Mouse (Mus musculus): ENCODE measurements at regions not wholly inside any gene's neighbourhood (a gene's known extent, or its start where the extent isn't known, plus 50 kb on each side); places are given as distances from the start of the nearest gene placed in this dataset.

- no peak for DNase-seq
- intact Hi-C loops (cut with DNase I) = no loop called here
These were observed 111.3 kb upstream of the Gsc start for GRCm38 (mm10) chr12:104584408-104584807.

DNA sequence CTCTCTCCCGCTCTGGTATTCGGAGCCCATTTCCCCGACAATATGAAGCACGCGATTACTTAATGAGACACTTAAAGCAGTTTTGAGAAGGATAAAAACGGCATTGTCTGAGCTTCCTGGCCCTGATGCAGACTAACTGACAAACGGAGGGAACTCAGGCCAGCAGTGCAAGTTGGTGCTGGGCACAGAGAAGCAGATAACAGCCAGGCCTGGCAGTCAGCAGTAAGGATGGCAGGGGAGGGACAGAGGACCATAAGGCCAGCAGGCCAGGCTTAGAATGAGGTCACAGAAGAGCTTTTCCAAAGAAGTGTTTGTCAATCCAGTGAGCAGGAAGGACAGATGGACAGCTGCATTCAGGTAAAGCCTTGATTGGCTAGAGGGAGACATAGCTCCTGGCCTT, 107.7 kb upstream of the Gsc start:
- intact Hi-C loops (cut with DNase I) = no loop called here
- no peak for DNase-seq

- intact Hi-C loops (cut with DNase I) = no loop called here
These were observed 94.5 kb upstream of the Gsc start for GRCm38 (mm10) chr12:104567622-104568021.

DNA sequence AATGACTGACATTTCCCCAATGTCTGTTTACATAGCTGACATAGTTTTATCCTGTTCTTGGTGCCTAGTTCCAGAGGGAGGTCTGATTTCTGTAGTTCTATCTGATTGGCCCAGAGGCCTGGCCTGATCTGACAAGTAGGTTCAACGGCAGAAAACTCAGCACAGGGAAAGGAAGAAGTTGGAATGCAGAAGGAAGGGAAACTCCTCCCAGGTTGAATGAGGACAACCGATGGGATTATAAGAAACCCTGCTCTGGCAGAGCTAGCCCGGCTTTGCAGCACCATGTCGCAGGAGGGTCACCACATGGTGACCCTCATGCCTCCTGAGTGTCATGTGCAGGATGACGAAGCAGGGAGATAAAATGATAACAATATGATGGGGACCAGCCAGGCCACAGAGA, 89.8 kb upstream of the Gsc start:
- intact Hi-C loops (cut with DNase I) = no loop called here

More at GRCm38 (mm10) chr12:104567622-104568021, 94.5 kb upstream of the Gsc start:
- no peak for DNase-seq

GRCm38 (mm10) chr12:104560934-104561565, 87.9 kb upstream of the Gsc start:
- DNase-seq = peak; percentile 13 to 34
- intact Hi-C loops (cut with DNase I) = no loop called here

More for the DNA sequence above, 89.8 kb upstream of the Gsc start:
- DNase-seq = no peak

- peak; percentile 69 to 81 for DNase-seq
- intact Hi-C loops (cut with DNase I) = loop anchor here (5.0 kb wide), 1 partner anchor 65 kb away; no protein-coding TSS in a partner anchor
These were observed 84.6 kb upstream of the Gsc start for GRCm38 (mm10) chr12:104557761-104558160.

GRCm38 (mm10) chr12:104557307-104557706, 84.2 kb upstream of the Gsc start:
- DNase-seq = no peak
- intact Hi-C loops (cut with DNase I) = loop anchor here (5.0 kb wide), 1 partner anchor 65 kb away; no protein-coding TSS in a partner anchor

- DNase-seq = no peak
- intact Hi-C loops (cut with DNase I) = no loop called here
These were observed 75.5 kb upstream of the Gsc start for GRCm38 (mm10) chr12:104548586-104548985.

DNA sequence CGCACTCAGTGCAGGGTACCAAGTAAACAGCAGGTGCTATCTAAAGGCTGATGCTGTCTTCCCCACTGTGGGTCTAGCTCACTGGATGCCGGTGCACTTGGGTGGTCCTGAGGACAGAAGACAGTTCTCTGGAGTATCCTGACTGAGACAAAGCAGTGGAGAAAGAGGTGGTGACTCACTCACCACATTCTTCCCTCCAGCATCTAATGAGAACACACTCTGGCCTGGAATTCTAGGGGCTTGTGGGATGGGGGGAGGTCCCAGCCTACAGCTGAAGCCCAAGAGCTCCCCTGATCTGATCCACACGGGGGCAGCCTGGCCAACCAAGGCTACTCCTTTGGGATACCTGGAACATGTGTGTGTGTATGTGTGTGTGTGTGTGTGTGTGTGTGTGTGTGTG, 74.4 kb upstream of the Gsc start:
- DNase-seq = no peak
- intact Hi-C loops (cut with DNase I) = no loop called here

- intact Hi-C loops (cut with DNase I) = no loop called here
- no peak for DNase-seq
These were observed 73.1 kb upstream of the Gsc start for GRCm38 (mm10) chr12:104545993-104546769.

- intact Hi-C loops (cut with DNase I) = no loop called here
These were observed 66.8 kb upstream of the Gsc start for GRCm38 (mm10) chr12:104539911-104540310.

DNA sequence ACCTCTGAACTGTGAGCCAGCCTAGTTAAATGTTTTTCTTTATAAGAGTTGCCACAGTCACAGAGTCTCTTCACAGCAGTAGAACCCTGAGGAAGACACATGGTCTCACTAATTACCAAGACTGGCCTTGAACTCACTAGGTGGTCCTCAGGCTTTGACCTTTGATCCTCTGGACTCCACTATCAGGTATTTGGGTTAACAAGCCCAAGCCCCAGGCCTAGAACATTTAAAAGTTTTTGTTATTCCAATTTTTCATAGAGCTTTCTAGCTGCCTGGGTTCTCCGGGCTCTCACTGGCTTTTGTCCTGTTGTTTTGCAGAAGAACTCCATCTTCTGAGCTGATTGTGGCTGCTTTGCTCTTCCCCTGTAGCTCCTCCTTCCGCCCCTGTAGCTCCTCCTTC, 65.3 kb upstream of the Gsc start:
- intact Hi-C loops (cut with DNase I) = no loop called here

More at GRCm38 (mm10) chr12:104539911-104540310, 66.8 kb upstream of the Gsc start:
- DNase-seq = no peak

GRCm38 (mm10) chr12:104531512-104532447, 58.6 kb upstream of the Gsc start:
- no peak for DNase-seq
- intact Hi-C loops (cut with DNase I) = no loop called here

More for the DNA sequence above, 65.3 kb upstream of the Gsc start:
- DNase-seq = no peak

DNA sequence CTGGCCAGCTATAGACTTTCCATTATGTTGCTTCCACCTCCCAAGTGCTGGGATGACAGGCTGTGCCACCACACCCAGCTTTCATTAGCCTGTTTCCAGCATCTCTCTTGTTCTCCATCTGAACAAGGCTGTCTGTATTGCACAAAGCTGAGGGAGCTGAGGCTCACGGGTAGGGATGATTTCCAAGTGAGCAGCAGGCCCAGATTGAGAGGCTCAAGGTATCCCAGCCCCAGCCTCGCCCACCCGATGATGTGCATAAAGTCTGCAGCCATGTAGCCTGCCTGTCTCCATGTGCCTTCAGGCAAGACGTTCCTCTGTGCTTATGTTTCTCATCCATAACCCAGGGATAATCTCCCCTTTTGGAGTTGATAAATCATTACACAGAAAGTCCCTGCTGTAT, 57.5 kb upstream of the Gsc start:
- intact Hi-C loops (cut with DNase I) = no loop called here
- DNase-seq = no peak
